Mouse (Mus musculus): ENCODE results near the gene Bcorl1. TPM values are rescaled to one million over a fixed set of nuclear protein-coding genes. Genes with fewer than 3 reads are reported as not detected.
A peak's percentile ranks its signal among the peaks of the same experiment; 100 is the strongest.

Gene Bcorl1
- polyA plus RNA-seq, 1 experiment from 2014 or later, result 1.6 TPM

DNA sequence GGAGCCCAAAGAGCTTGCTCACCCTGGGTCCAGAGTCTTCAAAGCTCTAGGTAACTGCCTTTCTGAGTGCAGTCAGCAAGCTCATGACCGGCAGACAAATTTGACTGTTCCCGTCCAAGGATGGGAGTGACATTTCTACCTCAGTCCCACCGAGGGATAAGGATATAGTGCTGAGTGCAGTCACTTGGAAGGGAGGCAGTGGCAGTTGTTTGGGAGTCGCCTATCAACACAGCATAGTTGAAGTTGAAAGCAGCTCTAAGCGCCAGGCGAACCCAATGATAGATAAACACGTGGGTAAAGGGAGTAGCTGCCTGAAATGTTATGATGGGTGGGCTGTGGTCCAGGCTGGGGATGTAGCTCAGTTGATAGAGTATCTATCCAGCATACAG lies 69.2 kb downstream of the Bcorl1 start:
- H3K4me2 ChIP-seq (replicated peaks; ENCODE audit: low read depth), result peak overlapping the region; percentile 61
- H3K4me3 ChIP-seq (ENCODE audit: low read depth, low read length), result peak overlapping the region; percentile 43
- H3K4me1 ChIP-seq (replicated peaks; ENCODE audit: control insufficient read depth, insufficient read depth, low read length), result no peaks in the 10 kb centered on the region
- H3K36me3 ChIP-seq (ENCODE audit: control insufficient read depth, insufficient read depth), result peaks cover 18% of the 10 kb centered on the region; the same call in 1 of the 2 replicates
- 23% methylated on average over 7 of the region's 7 CpGs for WGBS
- H3K27me3 ChIP-seq (replicated peaks; ENCODE audit: control insufficient read depth, insufficient read depth, low read length), result no peaks in the 10 kb centered on the region
- H3K9ac ChIP-seq (ENCODE audit: low read depth, low read length), result no peak overlapping the region
- no peak; the same call in 1 of the 2 replicates for ATAC-seq
- TF ChIP-seq CTCF (IDR thresholded peaks at IDR 0.05; ENCODE audit: low read depth), result no peak
- H3K9me3 ChIP-seq (ENCODE audit: control insufficient read depth), result no peaks in the 10 kb centered on the region
- no peak overlapping the region for H3K27ac ChIP-seq (ENCODE audit: low read depth, low read length)

- peaks cover 18% of the 10 kb centered on the region; the same call in 1 of the 2 replicates for H3K36me3 ChIP-seq (ENCODE audit: control insufficient read depth, insufficient read depth)
- no peak for TF ChIP-seq CTCF (IDR thresholded peaks at IDR 0.05; ENCODE audit: low read depth)
- WGBS, result 73% methylated on average over 6 of the region's 6 CpGs
- H3K4me2 ChIP-seq (replicated peaks; ENCODE audit: low read depth), result no peak overlapping the region
- ATAC-seq, result no peak
- H3K27ac ChIP-seq (ENCODE audit: low read depth, low read length), result no peak overlapping the region
- no peaks in the 10 kb centered on the region for H3K4me1 ChIP-seq (replicated peaks; ENCODE audit: control insufficient read depth, insufficient read depth, low read length)
- no peak overlapping the region for H3K9ac ChIP-seq (ENCODE audit: low read depth, low read length)
- H3K9me3 ChIP-seq (ENCODE audit: control insufficient read depth), result no peaks in the 10 kb centered on the region
- H3K27me3 ChIP-seq (replicated peaks; ENCODE audit: control insufficient read depth, insufficient read depth, low read length), result no peaks in the 10 kb centered on the region
- H3K4me3 ChIP-seq (ENCODE audit: low read depth, low read length), result no peak overlapping the region
Observed at GRCm38 (mm10) chrX:48412629-48413028, 71.5 kb downstream of the Bcorl1 start.

- ATAC-seq, result no peak
- no peak overlapping the region for H3K4me3 ChIP-seq (ENCODE audit: low read depth, low read length)
- H3K4me1 ChIP-seq (replicated peaks; ENCODE audit: control insufficient read depth, insufficient read depth, low read length), result no peaks in the 10 kb centered on the region
- H3K36me3 ChIP-seq (ENCODE audit: control insufficient read depth, insufficient read depth), result peaks cover 18% of the 10 kb centered on the region; the same call in 1 of the 2 replicates
- TF ChIP-seq CTCF (IDR thresholded peaks at IDR 0.05; ENCODE audit: low read depth), result no peak
- H3K4me2 ChIP-seq (replicated peaks; ENCODE audit: low read depth), result no peak overlapping the region
- H3K9me3 ChIP-seq (ENCODE audit: control insufficient read depth), result no peaks in the 10 kb centered on the region
- 79% methylated on average over 5 of the region's 5 CpGs for WGBS
- H3K27me3 ChIP-seq (replicated peaks; ENCODE audit: control insufficient read depth, insufficient read depth, low read length), result no peaks in the 10 kb centered on the region
- no peak overlapping the region for H3K27ac ChIP-seq (ENCODE audit: low read depth, low read length)
- no peak overlapping the region for H3K9ac ChIP-seq (ENCODE audit: low read depth, low read length)
Observed at GRCm38 (mm10) chrX:48414291-48414690, 73.1 kb downstream of the Bcorl1 start.

GRCm38 (mm10) chrX:48418417-48418816 lies 77.3 kb downstream of the Bcorl1 start:
- Histone ChIP-seq H3K27ac (ENCODE audit: low read depth, low read length) (peak overlapping the region; percentile 63), H3K4me2 (replicated peaks; ENCODE audit: low read depth) (0 out of 2 replicates have a peak overlapping the region, but pooled peaks have one; percentile 32), H3K4me1 (replicated peaks; ENCODE audit: control insufficient read depth, insufficient read depth, low read length) (no peaks in the 10 kb centered on the region), H3K36me3 (ENCODE audit: control insufficient read depth, insufficient read depth) (peaks cover 18% of the 10 kb centered on the region; the same call in 1 of the 2 replicates), H3K4me3 (ENCODE audit: low read depth, low read length) (no peak overlapping the region), H3K27me3 (replicated peaks; ENCODE audit: control insufficient read depth, insufficient read depth, low read length) (no peaks in the 10 kb centered on the region), H3K9me3 (ENCODE audit: control insufficient read depth) (no peaks in the 10 kb centered on the region), H3K9ac (ENCODE audit: low read depth, low read length) (no peak overlapping the region)
- ATAC-seq, result peak; percentile 92
- WGBS, result 36% methylated on average over 2 of the region's 2 CpGs
- no peak for TF ChIP-seq CTCF (IDR thresholded peaks at IDR 0.05; ENCODE audit: low read depth)

GRCm38 (mm10) chrX:48422986-48423385 lies 81.8 kb downstream of the Bcorl1 start:
- H3K9ac ChIP-seq (ENCODE audit: low read depth, low read length), result no peak overlapping the region
- no peaks in the 10 kb centered on the region for H3K9me3 ChIP-seq (ENCODE audit: control insufficient read depth)
- H3K27ac ChIP-seq (ENCODE audit: low read depth, low read length), result no peak overlapping the region
- 33% methylated on average over 4 of the region's 4 CpGs for WGBS
- no peaks in the 10 kb centered on the region; the same call in 1 of the 2 replicates for H3K4me1 ChIP-seq (replicated peaks; ENCODE audit: control insufficient read depth, insufficient read depth, low read length)
- H3K27me3 ChIP-seq (replicated peaks; ENCODE audit: control insufficient read depth, insufficient read depth, low read length), result no peaks in the 10 kb centered on the region
- H3K36me3 ChIP-seq (ENCODE audit: control insufficient read depth, insufficient read depth), result no peaks in the 10 kb centered on the region
- peak; percentile 87 for TF ChIP-seq CTCF (IDR thresholded peaks at IDR 0.05; ENCODE audit: low read depth)
- no peak overlapping the region for H3K4me2 ChIP-seq (replicated peaks; ENCODE audit: low read depth)
- no peak overlapping the region for H3K4me3 ChIP-seq (ENCODE audit: low read depth, low read length)
- ATAC-seq, result no peak

GRCm38 (mm10) chrX:48423671-48424070 lies 82.5 kb downstream of the Bcorl1 start:
- H3K4me2 ChIP-seq (replicated peaks; ENCODE audit: low read depth), result no peak overlapping the region
- ATAC-seq, result no peak
- no peaks in the 10 kb centered on the region for H3K36me3 ChIP-seq (ENCODE audit: control insufficient read depth, insufficient read depth)
- H3K27ac ChIP-seq (ENCODE audit: low read depth, low read length), result no peak overlapping the region; the same call in 1 of the 2 replicates
- no peaks in the 10 kb centered on the region for H3K27me3 ChIP-seq (replicated peaks; ENCODE audit: control insufficient read depth, insufficient read depth, low read length)
- H3K4me1 ChIP-seq (replicated peaks; ENCODE audit: control insufficient read depth, insufficient read depth, low read length), result no peaks in the 10 kb centered on the region; the same call in 1 of the 2 replicates
- 53% methylated on average over 1 of the region's 1 CpGs for WGBS
- TF ChIP-seq CTCF (IDR thresholded peaks at IDR 0.05; ENCODE audit: low read depth), result no peak
- no peak overlapping the region for H3K4me3 ChIP-seq (ENCODE audit: low read depth, low read length)
- H3K9me3 ChIP-seq (ENCODE audit: control insufficient read depth), result no peaks in the 10 kb centered on the region
- no peak overlapping the region for H3K9ac ChIP-seq (ENCODE audit: low read depth, low read length)
